Mouse (Mus musculus) neural tube, embryonic 14.5 days (tissue): Measurements from ENCODE around the gene Rabl3. TPM values are rescaled to one million over a fixed set of nuclear protein-coding genes. Genes with fewer than 3 reads are reported as not detected.

Experiments used
- ATAC-seq: fragments of 200-750 bp; cut with Nextera tagmentation; 2 replicates; pipeline ENCODE4 v1.8.0; 2017; ENCODE audit warnings: low read depth, mild to moderate bottlenecking, moderate TSS enrichment, moderate library complexity
- H3K27ac ChIP-seq: fragments of 300-500 bp; sonication (generic); 2 replicates; pipeline ENCODE4 v1.5.1; 2014; ENCODE audit warnings: low read depth, mild to moderate bottlenecking, control low read depth, low read length, moderate library complexity, mixed read lengths
- H3K27me3 ChIP-seq: fragments of 300-500 bp; sonication (generic); 2 replicates; pipeline ENCODE4 v1.6.1; 2014; ENCODE audit warnings: low read length; ENCODE audit not compliant: control insufficient read depth, insufficient read depth
- H3K36me3 ChIP-seq: fragments of 300-500 bp; sonication (generic); 2 replicates; pipeline ENCODE4 v1.6.1; 2014; ENCODE audit warnings: low read length, mixed read lengths; ENCODE audit not compliant: control insufficient read depth, insufficient read depth
- H3K4me1 ChIP-seq: fragments of 300-500 bp; sonication (generic); 2 replicates; pipeline ENCODE4 v1.6.1; 2014; ENCODE audit warnings: low read length; ENCODE audit not compliant: control insufficient read depth, insufficient read depth
- H3K4me2 ChIP-seq: fragments of 300-500 bp; sonication (generic); 2 replicates; pipeline ENCODE4 v1.6.1; 2014; ENCODE audit warnings: mild to moderate bottlenecking, low read depth, low read length, control low read depth
- H3K4me3 ChIP-seq: fragments of 300-500 bp; sonication (generic); 2 replicates; pipeline ENCODE4 v1.5.1; 2014; ENCODE audit warnings: low read depth, low read length, control low read depth, mixed read lengths
- H3K9ac ChIP-seq: fragments of 300-500 bp; sonication (generic); replicated peaks from 2 replicates; pipeline ENCODE4 v1.6.1; 2014; ENCODE audit warnings: low read depth, mild to moderate bottlenecking, control low read depth, low read length, mixed read lengths
- H3K9me3 ChIP-seq: fragments of 300-500 bp; sonication (generic); 2 replicates; pipeline ENCODE4 v1.6.1; 2016; ENCODE audit warnings: low read length; ENCODE audit not compliant: control insufficient read depth
- WGBS: fragments of 180-500 bp; shearing (Covaris S2); extraction: QIAGEN DNeasy Blood & Tissue Kit; methylation state at CpG from one replicate; pipeline ENCODE4 v1.1.7; 2014; 5-methylcytosine and 5-hydroxymethylcytosine counted together
- polyA plus RNA-seq: library from polyadenylated mRNA; unstranded; fragments of >200 nt; fragmentation: Nextera tagmentation; extraction: Ambion mirVana; gene quantifications from 2 replicates; pipeline ENCODE4 v1.2.1, GENCODE M21; 2014

Rabl3 gene
- polyA plus RNA-seq, 1 experiment from 2014 or later = 16.3 TPM

DNA sequence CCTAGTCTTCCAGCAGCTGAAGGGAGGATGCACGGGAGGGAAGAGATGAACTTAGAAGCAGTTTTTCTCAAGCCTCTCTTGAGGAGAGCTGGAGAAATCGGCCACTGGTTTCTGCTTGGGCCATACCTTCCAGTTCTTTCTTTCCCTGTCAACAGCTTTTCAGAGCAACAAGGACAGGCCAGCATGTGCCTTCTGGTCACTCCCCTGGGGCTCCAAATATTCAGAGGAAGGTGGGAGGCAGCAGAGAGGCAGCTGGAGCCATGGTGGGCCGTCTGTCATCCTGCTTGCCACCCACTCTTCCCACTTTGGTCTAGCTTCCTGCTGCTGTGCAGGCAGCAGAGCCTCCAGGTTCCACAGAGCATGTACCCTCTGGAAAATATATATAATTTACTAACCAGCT, 78.0 kb downstream of the Rabl3 start:
- 35% methylated on average over 3 of the region's 3 CpGs for WGBS
- Histone ChIP-seq H3K4me1 (peaks cover 5% of the 10 kb centered on the region), H3K4me3 (no peak overlapping the region), H3K9me3 (no peaks in the 10 kb centered on the region), H3K27me3 (no peaks in the 10 kb centered on the region), H3K9ac (no peak overlapping the region), H3K27ac (peak overlapping the region; percentile 52; the same call in 1 of the 2 replicates), H3K36me3 (no peaks in the 10 kb centered on the region), H3K4me2 (no peak overlapping the region)
- no peak; the same call in 1 of the 2 replicates for ATAC-seq

Other genes starting within 250 kb of the Rabl3 start
- gene Stxbp5l, start 154.9 kb upstream of the Rabl3 start, polyA plus RNA-seq = 18.0 and 29.6 TPM in 2 replicates
- 23.5 and 30.1 TPM in 2 replicates for gene Gtf2e1, start 96 bp upstream of the Rabl3 start, polyA plus RNA-seq
- not detected in 2 replicates for gene Hgd, start 40.3 kb downstream of the Rabl3 start, polyA plus RNA-seq
- gene Ndufb4, start 114.6 kb downstream of the Rabl3 start, polyA plus RNA-seq = 69.3 and 73.0 TPM in 2 replicates
- gene Fstl1, start 237.0 kb downstream of the Rabl3 start, polyA plus RNA-seq = 62.8 and 170 TPM in 2 replicates